Mouse (Mus musculus): ENCODE measurements around the gene Ccdc33. TPM values are rescaled to one million over a fixed set of nuclear protein-coding genes. Genes with fewer than 3 reads are reported as not detected.

Ccdc33 gene
- polyA plus RNA-seq, 1 experiment from 2014 or later, result 0.16 TPM

GRCm38 (mm10) chr9:58060677-58061667 is 57.7 kb downstream of the Ccdc33 start:
- ATAC-seq, result no peak
- H3K4me2 ChIP-seq (replicated peaks; ENCODE audit: low read depth), result no peak overlapping the region

GRCm38 (mm10) chr9:58059920-58060319 is 58.7 kb downstream of the Ccdc33 start:
- H3K9ac ChIP-seq (ENCODE audit: low read depth, low read length), result no peak overlapping the region
- no peak for ATAC-seq
- H3K27ac ChIP-seq (ENCODE audit: low read depth, low read length), result no peak overlapping the region
- H3K36me3 ChIP-seq (ENCODE audit: control insufficient read depth, insufficient read depth), result no peaks in the 10 kb centered on the region
- no peak overlapping the region for H3K4me2 ChIP-seq (replicated peaks; ENCODE audit: low read depth)
- H3K4me3 ChIP-seq (ENCODE audit: low read depth, low read length), result no peak overlapping the region
- no peaks in the 10 kb centered on the region for H3K9me3 ChIP-seq (ENCODE audit: control insufficient read depth)
- TF ChIP-seq CTCF (IDR thresholded peaks at IDR 0.05; ENCODE audit: low read depth), result no peak
- H3K4me1 ChIP-seq (replicated peaks; ENCODE audit: control insufficient read depth, insufficient read depth, low read length), result no peaks in the 10 kb centered on the region
- 52% methylated on average over 1 of the region's 1 CpGs for WGBS
- peaks cover 6% of the 10 kb centered on the region for H3K27me3 ChIP-seq (replicated peaks; ENCODE audit: control insufficient read depth, insufficient read depth, low read length)

More at GRCm38 (mm10) chr9:58060677-58061667, 57.7 kb downstream of the Ccdc33 start:
- H3K27ac ChIP-seq (ENCODE audit: low read depth, low read length), result no peak overlapping the region
- 10% methylated on average over 23 of the region's 23 CpGs for WGBS
- no peaks in the 10 kb centered on the region for H3K36me3 ChIP-seq (ENCODE audit: control insufficient read depth, insufficient read depth)
- H3K4me3 ChIP-seq (ENCODE audit: low read depth, low read length), result no peak overlapping the region
- H3K27me3 ChIP-seq (replicated peaks; ENCODE audit: control insufficient read depth, insufficient read depth, low read length), result peaks cover 6% of the 10 kb centered on the region
- TF ChIP-seq CTCF (IDR thresholded peaks at IDR 0.05; ENCODE audit: low read depth), result no peak
- no peaks in the 10 kb centered on the region for H3K9me3 ChIP-seq (ENCODE audit: control insufficient read depth)
- no peak overlapping the region for H3K9ac ChIP-seq (ENCODE audit: low read depth, low read length)
- no peaks in the 10 kb centered on the region for H3K4me1 ChIP-seq (replicated peaks; ENCODE audit: control insufficient read depth, insufficient read depth, low read length)

- WGBS, result 61% methylated on average over 5 of the region's 5 CpGs
- H3K27ac ChIP-seq (ENCODE audit: low read depth, low read length), result no peak overlapping the region
- no peak overlapping the region for H3K4me2 ChIP-seq (replicated peaks; ENCODE audit: low read depth)
- H3K4me1 ChIP-seq (replicated peaks; ENCODE audit: control insufficient read depth, insufficient read depth, low read length), result no peaks in the 10 kb centered on the region
- H3K36me3 ChIP-seq (ENCODE audit: control insufficient read depth, insufficient read depth), result no peaks in the 10 kb centered on the region
- no peaks in the 10 kb centered on the region for H3K9me3 ChIP-seq (ENCODE audit: control insufficient read depth)
- no peak overlapping the region for H3K9ac ChIP-seq (ENCODE audit: low read depth, low read length)
- no peak for TF ChIP-seq CTCF (IDR thresholded peaks at IDR 0.05; ENCODE audit: low read depth)
- ATAC-seq, result peak; percentile 48; the same call in 1 of the 2 replicates
- no peaks in the 10 kb centered on the region; the same call in 1 of the 2 replicates for H3K27me3 ChIP-seq (replicated peaks; ENCODE audit: control insufficient read depth, insufficient read depth, low read length)
- H3K4me3 ChIP-seq (ENCODE audit: low read depth, low read length), result no peak overlapping the region
These were observed 63.0 kb downstream of the Ccdc33 start for GRCm38 (mm10) chr9:58055666-58056065.

- Histone ChIP-seq H3K4me1 (replicated peaks; ENCODE audit: control insufficient read depth, insufficient read depth, low read length) (no peaks in the 10 kb centered on the region), H3K4me2 (replicated peaks; ENCODE audit: low read depth) (no peak overlapping the region), H3K27ac (ENCODE audit: low read depth, low read length) (no peak overlapping the region), H3K36me3 (ENCODE audit: control insufficient read depth, insufficient read depth) (no peaks in the 10 kb centered on the region), H3K4me3 (ENCODE audit: low read depth, low read length) (no peak overlapping the region), H3K9me3 (ENCODE audit: control insufficient read depth) (no peaks in the 10 kb centered on the region), H3K27me3 (replicated peaks; ENCODE audit: control insufficient read depth, insufficient read depth, low read length) (no peaks in the 10 kb centered on the region), H3K9ac (ENCODE audit: low read depth, low read length) (no peak overlapping the region)
- no peak for ATAC-seq
- 93% methylated on average over 1 of the region's 1 CpGs for WGBS
- no peak for TF ChIP-seq CTCF (IDR thresholded peaks at IDR 0.05; ENCODE audit: low read depth)
These were observed 64.6 kb downstream of the Ccdc33 start for GRCm38 (mm10) chr9:58054032-58054431.

GRCm38 (mm10) chr9:58053544-58053943 is 65.1 kb downstream of the Ccdc33 start:
- no peak overlapping the region for H3K4me3 ChIP-seq (ENCODE audit: low read depth, low read length)
- H3K4me1 ChIP-seq (replicated peaks; ENCODE audit: control insufficient read depth, insufficient read depth, low read length), result no peaks in the 10 kb centered on the region
- WGBS, result 63% methylated on average over 3 of the region's 3 CpGs
- no peak for ATAC-seq
- no peak for TF ChIP-seq CTCF (IDR thresholded peaks at IDR 0.05; ENCODE audit: low read depth)
- H3K9ac ChIP-seq (ENCODE audit: low read depth, low read length), result no peak overlapping the region
- H3K4me2 ChIP-seq (replicated peaks; ENCODE audit: low read depth), result no peak overlapping the region
- H3K9me3 ChIP-seq (ENCODE audit: control insufficient read depth), result no peaks in the 10 kb centered on the region
- no peak overlapping the region for H3K27ac ChIP-seq (ENCODE audit: low read depth, low read length)
- H3K36me3 ChIP-seq (ENCODE audit: control insufficient read depth, insufficient read depth), result no peaks in the 10 kb centered on the region
- no peaks in the 10 kb centered on the region for H3K27me3 ChIP-seq (replicated peaks; ENCODE audit: control insufficient read depth, insufficient read depth, low read length)

GRCm38 (mm10) chr9:58053102-58053501 is 65.5 kb downstream of the Ccdc33 start:
- Histone ChIP-seq H3K27ac (ENCODE audit: low read depth, low read length) (no peak overlapping the region), H3K27me3 (replicated peaks; ENCODE audit: control insufficient read depth, insufficient read depth, low read length) (no peaks in the 10 kb centered on the region), H3K4me1 (replicated peaks; ENCODE audit: control insufficient read depth, insufficient read depth, low read length) (no peaks in the 10 kb centered on the region), H3K4me2 (replicated peaks; ENCODE audit: low read depth) (no peak overlapping the region), H3K9ac (ENCODE audit: low read depth, low read length) (no peak overlapping the region), H3K4me3 (ENCODE audit: low read depth, low read length) (no peak overlapping the region), H3K36me3 (ENCODE audit: control insufficient read depth, insufficient read depth) (no peaks in the 10 kb centered on the region), H3K9me3 (ENCODE audit: control insufficient read depth) (no peaks in the 10 kb centered on the region)
- TF ChIP-seq CTCF (IDR thresholded peaks at IDR 0.05; ENCODE audit: low read depth), result peak; percentile 90
- 20% methylated on average over 3 of the region's 3 CpGs for WGBS
- ATAC-seq, result no peak
